In genomic region chr3:131713532-131713931, GRCm38 (mm10) we compare ENCODE assay signal across 20 mouse cellular contexts.
"Had no signal": no experiment of that assay in that cellular context is flagged by ENCODE, and none has a peak within 500 bp of the region (broad histone marks: within the 10 kb centered on the region; RNA-seq: fewer than 3 reads in every experiment).

No protein-coding gene starts in this region.

- H3K9me3 ChIP-seq: liver, embryonic 15.5 days; lung, embryonic 15.5 days; midbrain, embryonic 10.5 days; midbrain, embryonic 12.5 days; neural tube, embryonic 13.5 days; neural tube, embryonic 15.5 days; stomach, embryonic 15.5 days had no signal

- H3K4me2 ChIP-seq: liver, embryonic 15.5 days; lung, embryonic 15.5 days; midbrain, embryonic 12.5 days; neural tube, embryonic 13.5 days; neural tube, embryonic 15.5 days; stomach, embryonic 15.5 days had no signal

- ATAC-seq: liver, postnatal 0 days; lung, postnatal 0 days; midbrain, embryonic 16.5 days had no signal

- H3K27me3 ChIP-seq: liver, embryonic 15.5 days; lung, embryonic 15.5 days; midbrain, embryonic 12.5 days; neural tube, embryonic 13.5 days; neural tube, embryonic 15.5 days; stomach, embryonic 15.5 days had no signal

- H3K4me3 ChIP-seq: liver, embryonic 15.5 days; lung, embryonic 15.5 days; midbrain, embryonic 10.5 days; midbrain, embryonic 12.5 days; myocyte; neural tube, embryonic 13.5 days; neural tube, embryonic 15.5 days; stomach, embryonic 15.5 days had no signal

- H3K27ac ChIP-seq: liver, embryonic 15.5 days; lung, embryonic 15.5 days; midbrain, embryonic 10.5 days; midbrain, embryonic 12.5 days; neural tube, embryonic 13.5 days; neural tube, embryonic 15.5 days; stomach, embryonic 15.5 days; stomach, postnatal 0 days had no signal

- H3K9ac ChIP-seq: liver, embryonic 15.5 days; liver, postnatal 0 days; lung, embryonic 15.5 days; midbrain, embryonic 12.5 days; neural tube, embryonic 13.5 days; neural tube, embryonic 15.5 days; stomach, embryonic 15.5 days had no signal

- H3K4me1 ChIP-seq: liver, embryonic 15.5 days; lung, embryonic 15.5 days; midbrain, embryonic 10.5 days; midbrain, embryonic 12.5 days; neural tube, embryonic 13.5 days; neural tube, embryonic 15.5 days; stomach, embryonic 15.5 days had no signal

- H3K36me3 ChIP-seq: liver, embryonic 15.5 days; lung, embryonic 15.5 days; midbrain, embryonic 10.5 days; midbrain, embryonic 12.5 days; neural tube, embryonic 13.5 days; neural tube, embryonic 15.5 days; stomach, embryonic 15.5 days had no signal

- DNase-seq: liver, postnatal 0 days; lung, adult 2 months; lung, postnatal 4 days; midbrain, embryonic 14.5 days; retina, postnatal 1 day; right cerebral cortex, adult 18-20 months; thymus, adult 2 months; thymus, postnatal 25 days; thymus, postnatal 4 days had no signal
